Mouse (Mus musculus) T-helper 2 cell (primary cell): ENCODE data around the gene Slc25a44.
"Not testable (repeated sequence)": the region's sequence is repeated elsewhere in the genome, so short reads cannot be mapped to it uniquely, and the experiment has no call there.

ENCODE experiments used
- in situ Hi-C: fragments of 300-600 bp; cut with MboI, MseI; formaldehyde crosslinking; loops from one replicate; pipeline ENCODE4 v1.15.1; 2025; ENCODE audit warnings: high pct_unique_total_duplicates

The Slc25a44 gene

GRCm38 (mm10) chr3:88450379-88451131, 25.6 kb upstream of the Slc25a44 start:
- in situ Hi-C loops = no loop called here

- in situ Hi-C loops = no loop called here
Measured at GRCm38 (mm10) chr3:88449395-88450023, 24.6 kb upstream of the Slc25a44 start.

- in situ Hi-C loops = no loop called here
Measured at GRCm38 (mm10) chr3:88448443-88448842, 23.5 kb upstream of the Slc25a44 start.

- in situ Hi-C loops = no loop called here
Measured at GRCm38 (mm10) chr3:88447676-88448183, 22.8 kb upstream of the Slc25a44 start.

GRCm38 (mm10) chr3:88446471-88447123, 21.7 kb upstream of the Slc25a44 start:
- in situ Hi-C loops = no loop called here

GRCm38 (mm10) chr3:88442888-88443287, 17.9 kb upstream of the Slc25a44 start:
- in situ Hi-C loops = no loop called here

GRCm38 (mm10) chr3:88442488-88442887, 17.5 kb upstream of the Slc25a44 start:
- in situ Hi-C loops = no loop called here

GRCm38 (mm10) chr3:88440500-88441381, 15.8 kb upstream of the Slc25a44 start:
- in situ Hi-C loops = no loop called here

- in situ Hi-C loops = loop anchor here (5.0 kb wide), 1 partner anchor 33 kb away; no protein-coding TSS in a partner anchor
Measured at GRCm38 (mm10) chr3:88439582-88439981, 14.6 kb upstream of the Slc25a44 start.

- in situ Hi-C loops = loop anchor here (5.0 kb wide), 1 partner anchor 35 kb away; no protein-coding TSS in a partner anchor
Measured at GRCm38 (mm10) chr3:88437454-88437853, 12.5 kb upstream of the Slc25a44 start.

- in situ Hi-C loops = loop anchor here (5.0 kb wide), 1 partner anchor 36 kb away; no protein-coding TSS in a partner anchor
Measured at GRCm38 (mm10) chr3:88436395-88437201, 11.7 kb upstream of the Slc25a44 start.

- in situ Hi-C loops = loop anchor here (5.0 kb wide), 1 partner anchor 37 kb away; no protein-coding TSS in a partner anchor
Measured at GRCm38 (mm10) chr3:88435515-88435914, 10.6 kb upstream of the Slc25a44 start.

GRCm38 (mm10) chr3:88428639-88429038, 3.7 kb upstream of the Slc25a44 start:
- in situ Hi-C loops = not testable (repeated sequence)

GRCm38 (mm10) chr3:88427342-88427905, 2.5 kb upstream of the Slc25a44 start:
- in situ Hi-C loops = no loop called here

GRCm38 (mm10) chr3:88425708-88426420, 925 bp upstream of the Slc25a44 start:
- in situ Hi-C loops = no loop called here

- in situ Hi-C loops = no loop called here
Measured at GRCm38 (mm10) chr3:88425330-88425689, 371 bp upstream of the Slc25a44 start.

- in situ Hi-C loops = no loop called here
Measured at GRCm38 (mm10) chr3:88422020-88422720, 2.8 kb downstream of the Slc25a44 start.

- in situ Hi-C loops = no loop called here
Measured at GRCm38 (mm10) chr3:88420771-88421170, 4.2 kb downstream of the Slc25a44 start.

- in situ Hi-C loops = no loop called here
Measured at GRCm38 (mm10) chr3:88418016-88418415, 6.9 kb downstream of the Slc25a44 start.
